Mouse (Mus musculus) layer of hippocampus, adult 8-10 months (tissue): Measurements from ENCODE around the gene Slamf9. TPM values are rescaled to one million over a fixed set of nuclear protein-coding genes. Genes with fewer than 3 reads are reported as not detected.

Experiments
- DNase-seq, 2 experiments: peaks; one replicate each; pipeline ENCODE4 v3.0.0; 2022; ENCODE audit warnings: low spot score in 2 of 2
- total RNA-seq, 4 experiments: library from RNA; stranded (reverse); gene quantifications; 2 replicates each; pipeline ENCODE4 v1.2.4; 2022

Slamf9 gene
- total RNA-seq: 1 to 10 TPM in 2 of 4 experiments, not detected in 2; 7.5 to 8.6 TPM

- no peak for DNase-seq
Observed at GRCm38 (mm10) chr1:172475054-172475741, at the start of gene Slamf9. Slamf9 (plus strand) TSS chr1:172475358.

GRCm38 (mm10) chr1:172426419-172426818, 48.7 kb upstream of the Slamf9 start:
- no peak for DNase-seq

- no peak for DNase-seq
Observed at GRCm38 (mm10) chr1:172427841-172428240, 47.3 kb upstream of the Slamf9 start.

- no peak for DNase-seq
Observed at GRCm38 (mm10) chr1:172428614-172429013, 46.5 kb upstream of the Slamf9 start.

- DNase-seq: no peak
Observed at GRCm38 (mm10) chr1:172430731-172431220, 44.4 kb upstream of the Slamf9 start.

GRCm38 (mm10) chr1:172431836-172432586, 43.1 kb upstream of the Slamf9 start:
- no peak for DNase-seq

GRCm38 (mm10) chr1:172432587-172432955, 42.6 kb upstream of the Slamf9 start:
- no peak for DNase-seq

GRCm38 (mm10) chr1:172433012-172433850, 41.9 kb upstream of the Slamf9 start:
- DNase-seq: no peak

GRCm38 (mm10) chr1:172433851-172434165, 41.4 kb upstream of the Slamf9 start:
- no peak for DNase-seq

- no peak for DNase-seq
Observed at GRCm38 (mm10) chr1:172436785-172437184, 38.4 kb upstream of the Slamf9 start.

GRCm38 (mm10) chr1:172438621-172439020, 36.5 kb upstream of the Slamf9 start:
- no peak for DNase-seq

GRCm38 (mm10) chr1:172440521-172440920, 34.6 kb upstream of the Slamf9 start:
- no peak for DNase-seq

GRCm38 (mm10) chr1:172441935-172442445, 33.2 kb upstream of the Slamf9 start:
- DNase-seq: no peak

- DNase-seq: no peak
Observed at GRCm38 (mm10) chr1:172450226-172450625, 24.9 kb upstream of the Slamf9 start.

- no peak for DNase-seq
Observed at GRCm38 (mm10) chr1:172450848-172451470, 24.2 kb upstream of the Slamf9 start.

GRCm38 (mm10) chr1:172452911-172453310, 22.2 kb upstream of the Slamf9 start:
- no peak for DNase-seq

GRCm38 (mm10) chr1:172453810-172454209, 21.3 kb upstream of the Slamf9 start:
- DNase-seq: no peak

- no peak for DNase-seq
Observed at GRCm38 (mm10) chr1:172455416-172455815, 19.7 kb upstream of the Slamf9 start.

GRCm38 (mm10) chr1:172456001-172456677, 19.0 kb upstream of the Slamf9 start:
- no peak for DNase-seq

GRCm38 (mm10) chr1:172457196-172457595, 18.0 kb upstream of the Slamf9 start:
- DNase-seq: no peak

- DNase-seq: no peak
Observed at GRCm38 (mm10) chr1:172458041-172458440, 17.1 kb upstream of the Slamf9 start.
